Mouse (Mus musculus): ENCODE data around the gene Lrmda. TPM values are rescaled to one million over a fixed set of nuclear protein-coding genes. Genes with fewer than 3 reads are reported as not detected.
A peak's percentile ranks its signal among the peaks of the same experiment; 100 is the strongest.

Gene Lrmda
- polyA plus RNA-seq, 1 experiment from 2014 or later: 0.66 TPM

GRCm38 (mm10) chr14:22715581-22716378 is 696.3 kb downstream of the Lrmda start:
- no peak for ATAC-seq (ENCODE audit: insufficient read depth, low FRiP score, low TSS enrichment)

GRCm38 (mm10) chr14:22719968-22720367 is 700.5 kb downstream of the Lrmda start:
- Histone ChIP-seq H3K27me3 (ENCODE audit: control insufficient read depth, insufficient read depth, low read length) (no peaks in the 10 kb centered on the region), H3K4me1 (ENCODE audit: control insufficient read depth, insufficient read depth, low read length) (no peaks in the 10 kb centered on the region), H3K9me3 (ENCODE audit: control insufficient read depth, low read length) (no peaks in the 10 kb centered on the region), H3K4me2 (ENCODE audit: low read depth) (no peak overlapping the region), H3K36me3 (ENCODE audit: control insufficient read depth, insufficient read depth, low read length) (no peaks in the 10 kb centered on the region), H3K9ac (ENCODE audit: low read length) (no peak overlapping the region), H3K4me3 (ENCODE audit: low read depth, low read length) (no peak overlapping the region), H3K27ac (ENCODE audit: low read depth, low read length) (no peak overlapping the region)
- ATAC-seq (ENCODE audit: insufficient read depth, low FRiP score, low TSS enrichment) (no peak), DNase-seq (ENCODE audit: low spot score) (no peak)
- WGBS: 97% methylated on average over 1 of the region's 1 CpGs

More at GRCm38 (mm10) chr14:22715581-22716378, 696.3 kb downstream of the Lrmda start:
- 83% methylated on average over 6 of the region's 6 CpGs for WGBS
- H3K4me3 ChIP-seq (ENCODE audit: low read depth, low read length): no peak overlapping the region
- H3K27ac ChIP-seq (ENCODE audit: low read depth, low read length): no peak overlapping the region
- H3K36me3 ChIP-seq (ENCODE audit: control insufficient read depth, insufficient read depth, low read length): no peaks in the 10 kb centered on the region
- H3K9ac ChIP-seq (ENCODE audit: low read length): no peak overlapping the region
- no peak for DNase-seq (ENCODE audit: low spot score)
- H3K9me3 ChIP-seq (ENCODE audit: control insufficient read depth, low read length): no peaks in the 10 kb centered on the region
- no peaks in the 10 kb centered on the region for H3K4me1 ChIP-seq (ENCODE audit: control insufficient read depth, insufficient read depth, low read length)
- no peaks in the 10 kb centered on the region for H3K27me3 ChIP-seq (ENCODE audit: control insufficient read depth, insufficient read depth, low read length)
- no peak overlapping the region for H3K4me2 ChIP-seq (ENCODE audit: low read depth)

- H3K9ac ChIP-seq (ENCODE audit: low read length): no peak overlapping the region
- DNase-seq (ENCODE audit: low spot score): no peak
- 35% methylated on average over 5 of the region's 5 CpGs for WGBS
- H3K4me2 ChIP-seq (ENCODE audit: low read depth): no peak overlapping the region
- H3K36me3 ChIP-seq (ENCODE audit: control insufficient read depth, insufficient read depth, low read length): no peaks in the 10 kb centered on the region
- ATAC-seq (ENCODE audit: insufficient read depth, low FRiP score, low TSS enrichment): no peak
- H3K4me3 ChIP-seq (ENCODE audit: low read depth, low read length): no peak overlapping the region
- H3K4me1 ChIP-seq (ENCODE audit: control insufficient read depth, insufficient read depth, low read length): no peaks in the 10 kb centered on the region
- no peaks in the 10 kb centered on the region for H3K27me3 ChIP-seq (ENCODE audit: control insufficient read depth, insufficient read depth, low read length)
- H3K9me3 ChIP-seq (ENCODE audit: control insufficient read depth, low read length): no peaks in the 10 kb centered on the region
- no peak overlapping the region for H3K27ac ChIP-seq (ENCODE audit: low read depth, low read length)
Measured at GRCm38 (mm10) chr14:22721845-22722244, 702.3 kb downstream of the Lrmda start.

GRCm38 (mm10) chr14:22727548-22727947 is 708.0 kb downstream of the Lrmda start:
- H3K9me3 ChIP-seq (ENCODE audit: control insufficient read depth, low read length): no peaks in the 10 kb centered on the region
- H3K4me2 ChIP-seq (ENCODE audit: low read depth): no peak overlapping the region
- H3K36me3 ChIP-seq (ENCODE audit: control insufficient read depth, insufficient read depth, low read length): no peaks in the 10 kb centered on the region
- no peak overlapping the region for H3K9ac ChIP-seq (ENCODE audit: low read length)
- no peaks in the 10 kb centered on the region for H3K4me1 ChIP-seq (ENCODE audit: control insufficient read depth, insufficient read depth, low read length)
- no peaks in the 10 kb centered on the region for H3K27me3 ChIP-seq (ENCODE audit: control insufficient read depth, insufficient read depth, low read length)
- ATAC-seq (ENCODE audit: insufficient read depth, low FRiP score, low TSS enrichment) (no peak), DNase-seq (ENCODE audit: low spot score) (no peak)
- 78% methylated on average over 2 of the region's 2 CpGs for WGBS
- H3K27ac ChIP-seq (ENCODE audit: low read depth, low read length): no peak overlapping the region
- H3K4me3 ChIP-seq (ENCODE audit: low read depth, low read length): no peak overlapping the region

- H3K4me2 ChIP-seq (ENCODE audit: low read depth): no peak overlapping the region
- DNase-seq (ENCODE audit: low spot score) (no peak), ATAC-seq (ENCODE audit: insufficient read depth, low FRiP score, low TSS enrichment) (no peak)
- H3K36me3 ChIP-seq (ENCODE audit: control insufficient read depth, insufficient read depth, low read length): no peaks in the 10 kb centered on the region
- no peak overlapping the region for H3K27ac ChIP-seq (ENCODE audit: low read depth, low read length)
- no peak overlapping the region for H3K9ac ChIP-seq (ENCODE audit: low read length)
- no peaks in the 10 kb centered on the region for H3K9me3 ChIP-seq (ENCODE audit: control insufficient read depth, low read length)
- H3K4me3 ChIP-seq (ENCODE audit: low read depth, low read length): no peak overlapping the region
- H3K4me1 ChIP-seq (ENCODE audit: control insufficient read depth, insufficient read depth, low read length): no peaks in the 10 kb centered on the region
- H3K27me3 ChIP-seq (ENCODE audit: control insufficient read depth, insufficient read depth, low read length): no peaks in the 10 kb centered on the region
- WGBS: 90% methylated on average over 8 of the region's 8 CpGs
Measured at GRCm38 (mm10) chr14:22728611-22729223, 709.2 kb downstream of the Lrmda start.

- Histone ChIP-seq H3K36me3 (ENCODE audit: control insufficient read depth, insufficient read depth, low read length) (no peaks in the 10 kb centered on the region), H3K4me1 (ENCODE audit: control insufficient read depth, insufficient read depth, low read length) (no peaks in the 10 kb centered on the region), H3K27me3 (ENCODE audit: control insufficient read depth, insufficient read depth, low read length) (no peaks in the 10 kb centered on the region), H3K4me3 (ENCODE audit: low read depth, low read length) (no peak overlapping the region), H3K27ac (ENCODE audit: low read depth, low read length) (no peak overlapping the region), H3K4me2 (ENCODE audit: low read depth) (no peak overlapping the region), H3K9me3 (ENCODE audit: control insufficient read depth, low read length) (no peaks in the 10 kb centered on the region), H3K9ac (ENCODE audit: low read length) (no peak overlapping the region)
- WGBS: 59% methylated on average over 11 of the region's 11 CpGs
- DNase-seq (ENCODE audit: low spot score): peak; percentile 25
- ATAC-seq (ENCODE audit: insufficient read depth, low FRiP score, low TSS enrichment): no peak
Measured at GRCm38 (mm10) chr14:22738603-22739002, 719.1 kb downstream of the Lrmda start.

- Histone ChIP-seq H3K36me3 (ENCODE audit: control insufficient read depth, insufficient read depth, low read length) (no peaks in the 10 kb centered on the region), H3K4me3 (ENCODE audit: low read depth, low read length) (no peak overlapping the region), H3K4me2 (ENCODE audit: low read depth) (no peak overlapping the region), H3K27me3 (ENCODE audit: control insufficient read depth, insufficient read depth, low read length) (no peaks in the 10 kb centered on the region), H3K9ac (ENCODE audit: low read length) (no peak overlapping the region), H3K4me1 (ENCODE audit: control insufficient read depth, insufficient read depth, low read length) (peaks cover 4% of the 10 kb centered on the region; the same call in 1 of the 2 replicates), H3K27ac (ENCODE audit: low read depth, low read length) (no peak overlapping the region), H3K9me3 (ENCODE audit: control insufficient read depth, low read length) (no peaks in the 10 kb centered on the region)
- DNase-seq (ENCODE audit: low spot score) (no peak), ATAC-seq (ENCODE audit: insufficient read depth, low FRiP score, low TSS enrichment) (no peak)
Measured at GRCm38 (mm10) chr14:22742527-22742926, 723.0 kb downstream of the Lrmda start.

GRCm38 (mm10) chr14:22743264-22743663 is 723.8 kb downstream of the Lrmda start:
- 84% methylated on average over 4 of the region's 4 CpGs for WGBS
- Histone ChIP-seq H3K36me3 (ENCODE audit: control insufficient read depth, insufficient read depth, low read length) (no peaks in the 10 kb centered on the region), H3K4me3 (ENCODE audit: low read depth, low read length) (no peak overlapping the region), H3K27ac (ENCODE audit: low read depth, low read length) (no peak overlapping the region), H3K27me3 (ENCODE audit: control insufficient read depth, insufficient read depth, low read length) (no peaks in the 10 kb centered on the region), H3K4me1 (ENCODE audit: control insufficient read depth, insufficient read depth, low read length) (peaks cover 4% of the 10 kb centered on the region; the same call in 1 of the 2 replicates), H3K4me2 (ENCODE audit: low read depth) (no peak overlapping the region), H3K9ac (ENCODE audit: low read length) (no peak overlapping the region), H3K9me3 (ENCODE audit: control insufficient read depth, low read length) (no peaks in the 10 kb centered on the region)
- no peak for ATAC-seq (ENCODE audit: insufficient read depth, low FRiP score, low TSS enrichment)
- DNase-seq (ENCODE audit: low spot score): no peak

- DNase-seq (ENCODE audit: low spot score) (peak; percentile 17), ATAC-seq (ENCODE audit: insufficient read depth, low FRiP score, low TSS enrichment) (no peak)
- WGBS: 15% methylated on average over 5 of the region's 5 CpGs
Measured at GRCm38 (mm10) chr14:22744701-22745100, 725.2 kb downstream of the Lrmda start.

More at GRCm38 (mm10) chr14:22744701-22745100, 725.2 kb downstream of the Lrmda start:
- H3K4me2 ChIP-seq (ENCODE audit: low read depth): no peak overlapping the region
- H3K27me3 ChIP-seq (ENCODE audit: control insufficient read depth, insufficient read depth, low read length): no peaks in the 10 kb centered on the region
- H3K36me3 ChIP-seq (ENCODE audit: control insufficient read depth, insufficient read depth, low read length): no peaks in the 10 kb centered on the region
- H3K4me1 ChIP-seq (ENCODE audit: control insufficient read depth, insufficient read depth, low read length): peaks cover 4% of the 10 kb centered on the region; the same call in 1 of the 2 replicates
- H3K9ac ChIP-seq (ENCODE audit: low read length): no peak overlapping the region
- H3K9me3 ChIP-seq (ENCODE audit: control insufficient read depth, low read length): no peaks in the 10 kb centered on the region
- H3K27ac ChIP-seq (ENCODE audit: low read depth, low read length): no peak overlapping the region
- no peak overlapping the region for H3K4me3 ChIP-seq (ENCODE audit: low read depth, low read length)

Measured in neural tube, embryonic 11.5 days (tissue).